Mouse (Mus musculus): ENCODE measurements at regions not wholly inside any gene's neighbourhood (a gene's known extent, or its start where the extent isn't known, plus 50 kb on each side); places are given as distances from the start of the nearest gene placed in this dataset.

DNA sequence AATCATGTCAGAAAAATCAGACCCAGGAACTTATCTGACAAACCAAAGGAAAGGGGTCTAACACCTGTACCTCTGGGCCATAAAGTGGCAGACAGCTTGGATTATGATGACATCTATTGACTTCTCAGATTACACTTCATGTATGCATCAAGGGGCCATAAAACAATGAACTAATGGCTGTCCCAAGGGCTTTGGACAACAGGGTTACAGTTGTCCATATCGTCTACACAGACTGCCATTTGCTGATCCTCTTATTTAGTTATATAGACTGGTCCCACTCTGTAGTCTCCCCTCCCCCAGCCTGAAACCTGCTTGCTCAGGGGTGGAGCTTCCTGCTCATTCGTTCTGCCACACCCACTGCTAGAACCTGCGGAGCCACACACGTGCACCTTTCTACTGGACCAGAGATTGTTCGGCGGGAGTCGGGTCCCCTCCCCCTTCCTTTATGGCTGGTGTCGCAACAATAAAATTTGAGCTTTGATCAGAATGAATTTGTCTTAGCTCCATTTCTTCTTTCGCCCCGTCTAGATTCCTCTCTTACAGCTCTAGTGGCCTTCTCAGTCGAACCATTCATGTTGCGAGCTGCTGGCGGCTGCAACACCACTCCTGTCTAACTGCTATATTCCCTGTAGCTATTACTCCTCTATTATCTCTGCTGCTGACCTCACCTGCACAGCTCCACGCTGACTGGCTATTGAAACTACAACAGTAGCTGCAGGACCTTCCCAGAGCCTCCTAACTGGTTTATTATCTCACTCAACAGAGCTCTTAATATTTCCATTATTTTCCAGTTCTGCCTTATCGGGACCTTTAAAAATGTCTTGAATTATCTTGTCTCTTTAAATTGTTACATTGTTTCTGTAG lies 248.9 kb upstream of the Fam174a start:
- Histone ChIP-seq H3K4me3 (ENCODE audit: low read depth, low read length) (no peak overlapping the region), H3K27me3 (ENCODE audit: control insufficient read depth, insufficient read depth, low read depth, low read length) (no peaks in the 10 kb centered on the region), H3K9ac (ENCODE audit: low read depth, low read length) (no peak overlapping the region), H3K27ac (ENCODE audit: low read length) (no peak overlapping the region), H3K36me3 (ENCODE audit: control insufficient read depth, insufficient read depth, low read length) (no peaks in the 10 kb centered on the region), H3K4me1 (ENCODE audit: control insufficient read depth, insufficient read depth, low read length) (no peaks in the 10 kb centered on the region), H3K9me3 (replicated peaks; ENCODE audit: control insufficient read depth, low read length, poor library complexity, severe bottlenecking) (no peaks in the 10 kb centered on the region), H3K4me2 (ENCODE audit: low read length) (no peak overlapping the region)
- no peak for ATAC-seq
- WGBS: 82% methylated on average over 9 of the region's 15 CpGs

DNA sequence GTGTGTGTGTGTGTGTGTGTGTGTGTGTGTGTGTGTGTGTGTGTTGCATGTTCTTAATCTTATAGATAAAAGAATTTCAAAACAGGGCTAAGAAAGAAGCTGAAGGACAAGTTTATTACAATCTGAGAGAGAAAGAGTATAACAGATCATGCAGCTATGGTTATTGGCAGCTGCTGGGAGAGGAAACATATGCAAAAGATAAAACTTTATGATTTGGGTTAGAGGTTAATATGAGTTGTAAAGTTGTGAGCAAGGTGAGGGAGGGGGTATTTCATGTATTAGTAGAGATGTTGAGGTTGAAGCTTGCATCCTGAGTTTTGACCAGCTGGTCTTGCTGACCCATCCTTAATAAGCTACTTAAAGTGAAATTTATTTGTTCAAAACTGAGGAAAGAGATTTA lies 247.8 kb upstream of the Fam174a start:
- ATAC-seq: no peak
- Histone ChIP-seq H3K9ac (ENCODE audit: low read depth, low read length) (no peak overlapping the region), H3K27ac (ENCODE audit: low read length) (no peak overlapping the region)

DNA sequence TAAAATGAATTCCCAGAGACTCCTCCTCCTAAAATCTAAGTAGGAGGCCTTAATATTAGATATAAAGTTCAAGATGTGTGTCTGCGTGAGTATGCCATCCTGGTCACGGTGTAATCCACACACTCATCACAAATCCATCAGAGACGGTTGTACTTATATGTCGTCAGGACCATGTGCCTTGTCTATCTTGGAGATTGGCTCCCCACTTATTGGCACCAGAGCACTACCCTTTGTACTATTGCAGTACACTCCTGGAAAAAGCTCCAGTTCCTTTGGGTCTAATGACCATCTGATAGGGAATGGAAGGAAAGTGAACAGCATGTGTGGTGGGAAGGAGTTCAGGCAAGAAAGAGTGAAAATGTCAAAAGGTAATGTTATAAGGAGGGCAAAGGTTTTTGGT lies 247.4 kb upstream of the Fam174a start:
- Histone ChIP-seq H3K4me2 (ENCODE audit: low read length) (no peak overlapping the region), H3K27ac (ENCODE audit: low read length) (no peak overlapping the region), H3K9me3 (replicated peaks; ENCODE audit: control insufficient read depth, low read length, poor library complexity, severe bottlenecking) (no peaks in the 10 kb centered on the region), H3K9ac (ENCODE audit: low read depth, low read length) (no peak overlapping the region), H3K4me3 (ENCODE audit: low read depth, low read length) (no peak overlapping the region), H3K4me1 (ENCODE audit: control insufficient read depth, insufficient read depth, low read length) (no peaks in the 10 kb centered on the region), H3K27me3 (ENCODE audit: control insufficient read depth, insufficient read depth, low read depth, low read length) (no peaks in the 10 kb centered on the region), H3K36me3 (ENCODE audit: control insufficient read depth, insufficient read depth, low read length) (no peaks in the 10 kb centered on the region)
- WGBS: 88% methylated on average over 4 of the region's 4 CpGs
- no peak for ATAC-seq

More for the DNA sequence above, 247.8 kb upstream of the Fam174a start:
- H3K27me3 ChIP-seq (ENCODE audit: control insufficient read depth, insufficient read depth, low read depth, low read length): no peaks in the 10 kb centered on the region
- no peak overlapping the region for H3K4me2 ChIP-seq (ENCODE audit: low read length)
- no peaks in the 10 kb centered on the region for H3K9me3 ChIP-seq (replicated peaks; ENCODE audit: control insufficient read depth, low read length, poor library complexity, severe bottlenecking)
- H3K36me3 ChIP-seq (ENCODE audit: control insufficient read depth, insufficient read depth, low read length): no peaks in the 10 kb centered on the region
- H3K4me3 ChIP-seq (ENCODE audit: low read depth, low read length): no peak overlapping the region
- H3K4me1 ChIP-seq (ENCODE audit: control insufficient read depth, insufficient read depth, low read length): no peaks in the 10 kb centered on the region

DNA sequence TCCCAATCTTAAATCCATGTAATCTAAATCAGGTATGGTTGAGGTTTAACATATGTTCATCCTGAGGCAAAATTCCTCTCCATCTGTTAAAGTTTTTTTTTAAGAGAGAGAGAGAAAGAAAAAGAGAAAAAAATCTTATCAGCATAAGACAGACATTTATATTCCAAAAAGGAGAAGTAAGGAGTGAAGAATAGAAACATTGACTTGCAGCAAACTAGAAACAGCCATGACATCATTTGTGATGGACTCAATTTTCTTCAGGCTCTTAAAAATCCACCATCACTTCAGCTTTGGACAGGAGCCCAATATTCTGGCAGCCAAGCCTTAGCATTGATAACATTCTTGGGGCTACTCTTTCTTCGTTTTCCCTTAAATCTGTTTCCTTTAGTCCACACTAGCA lies 238.3 kb upstream of the Fam174a start:
- ATAC-seq: no peak
- H3K36me3 ChIP-seq (ENCODE audit: control insufficient read depth, insufficient read depth, low read length): no peaks in the 10 kb centered on the region
- no peak overlapping the region for H3K4me2 ChIP-seq (ENCODE audit: low read length)
- H3K9me3 ChIP-seq (replicated peaks; ENCODE audit: control insufficient read depth, low read length, poor library complexity, severe bottlenecking): no peaks in the 10 kb centered on the region
- H3K27ac ChIP-seq (ENCODE audit: low read length): no peak overlapping the region
- H3K9ac ChIP-seq (ENCODE audit: low read depth, low read length): no peak overlapping the region
- no peaks in the 10 kb centered on the region for H3K4me1 ChIP-seq (ENCODE audit: control insufficient read depth, insufficient read depth, low read length)
- no peak overlapping the region for H3K4me3 ChIP-seq (ENCODE audit: low read depth, low read length)
- 70% methylated on average over 1 of the region's 1 CpGs for WGBS
- H3K27me3 ChIP-seq (ENCODE audit: control insufficient read depth, insufficient read depth, low read depth, low read length): no peaks in the 10 kb centered on the region

- H3K4me1 ChIP-seq (ENCODE audit: control insufficient read depth, insufficient read depth, low read length): no peaks in the 10 kb centered on the region
- H3K9me3 ChIP-seq (replicated peaks; ENCODE audit: control insufficient read depth, low read length, poor library complexity, severe bottlenecking): no peaks in the 10 kb centered on the region
- no peaks in the 10 kb centered on the region for H3K36me3 ChIP-seq (ENCODE audit: control insufficient read depth, insufficient read depth, low read length)
- H3K9ac ChIP-seq (ENCODE audit: low read depth, low read length): no peak overlapping the region
- no peak overlapping the region for H3K4me3 ChIP-seq (ENCODE audit: low read depth, low read length)
- H3K27me3 ChIP-seq (ENCODE audit: control insufficient read depth, insufficient read depth, low read depth, low read length): no peaks in the 10 kb centered on the region
- H3K4me2 ChIP-seq (ENCODE audit: low read length): no peak overlapping the region
- H3K27ac ChIP-seq (ENCODE audit: low read length): no peak overlapping the region
- ATAC-seq: no peak
Measured at GRCm38 (mm10) chr1:95109966-95110365, 203.5 kb upstream of the Fam174a start.

DNA sequence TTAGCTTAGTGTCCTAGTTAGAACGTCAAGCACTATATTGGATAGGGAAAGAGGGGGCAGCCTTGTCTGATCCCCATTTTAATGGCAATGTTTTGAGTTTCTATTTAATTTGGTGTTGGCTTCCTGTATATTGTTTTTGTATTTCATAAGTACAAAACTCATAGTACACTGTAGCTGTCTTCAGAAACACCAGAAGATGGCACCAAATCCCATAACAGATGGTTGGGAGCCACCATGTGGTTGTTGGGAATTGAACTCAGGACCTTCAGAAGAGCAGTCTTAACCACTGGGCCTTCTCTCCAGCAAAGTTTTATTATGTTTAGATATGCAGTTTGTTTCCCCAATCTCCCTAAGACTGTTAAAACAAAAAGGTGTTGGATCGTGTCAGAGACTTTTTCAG lies 199.9 kb upstream of the Fam174a start:
- Histone ChIP-seq H3K4me2 (ENCODE audit: low read length) (no peak overlapping the region), H3K36me3 (ENCODE audit: control insufficient read depth, insufficient read depth, low read length) (no peaks in the 10 kb centered on the region), H3K4me1 (ENCODE audit: control insufficient read depth, insufficient read depth, low read length) (no peaks in the 10 kb centered on the region), H3K9me3 (replicated peaks; ENCODE audit: control insufficient read depth, low read length, poor library complexity, severe bottlenecking) (no peaks in the 10 kb centered on the region), H3K27me3 (ENCODE audit: control insufficient read depth, insufficient read depth, low read depth, low read length) (no peaks in the 10 kb centered on the region), H3K9ac (ENCODE audit: low read depth, low read length) (no peak overlapping the region), H3K4me3 (ENCODE audit: low read depth, low read length) (no peak overlapping the region), H3K27ac (ENCODE audit: low read length) (no peak overlapping the region)
- ATAC-seq: no peak
- 98% methylated on average over 2 of the region's 2 CpGs for WGBS

GRCm38 (mm10) chr1:95147531-95147930 lies 165.9 kb upstream of the Fam174a start:
- Histone ChIP-seq H3K36me3 (ENCODE audit: control insufficient read depth, insufficient read depth, low read length) (no peaks in the 10 kb centered on the region), H3K27ac (ENCODE audit: low read length) (no peak overlapping the region), H3K4me1 (ENCODE audit: control insufficient read depth, insufficient read depth, low read length) (no peaks in the 10 kb centered on the region), H3K9me3 (replicated peaks; ENCODE audit: control insufficient read depth, low read length, poor library complexity, severe bottlenecking) (no peaks in the 10 kb centered on the region), H3K9ac (ENCODE audit: low read depth, low read length) (no peak overlapping the region), H3K4me2 (ENCODE audit: low read length) (no peak overlapping the region), H3K27me3 (ENCODE audit: control insufficient read depth, insufficient read depth, low read depth, low read length) (no peaks in the 10 kb centered on the region), H3K4me3 (ENCODE audit: low read depth, low read length) (no peak overlapping the region)
- no peak for ATAC-seq
- WGBS: 100% methylated on average over 3 of the region's 3 CpGs

DNA sequence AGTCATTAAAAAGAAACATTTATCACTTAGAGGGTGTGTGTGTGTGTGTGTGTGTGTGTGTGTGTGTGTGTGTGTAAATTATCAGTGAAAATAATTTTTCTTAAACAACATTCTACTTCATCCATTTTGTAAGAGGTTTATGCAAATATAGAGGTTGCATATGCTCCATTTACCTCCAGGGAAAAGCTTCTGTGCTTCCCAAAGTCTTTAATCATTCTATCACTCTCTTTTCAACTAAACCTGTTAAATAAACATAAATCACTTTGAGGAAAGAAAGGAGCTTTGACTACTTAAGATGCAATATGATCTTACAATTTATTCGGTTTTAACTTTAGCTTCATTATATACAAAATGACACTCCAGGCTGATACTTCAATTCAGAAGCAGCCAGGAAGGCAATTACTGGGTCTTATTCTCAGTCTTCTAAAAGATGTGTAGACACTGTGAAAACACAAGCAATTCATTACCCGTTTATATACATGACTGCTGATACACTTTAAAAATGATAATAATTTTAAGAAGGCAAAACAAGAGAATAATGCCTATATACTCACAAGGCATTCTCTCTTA lies 139.3 kb upstream of the Fam174a start:
- Histone ChIP-seq H3K4me1 (ENCODE audit: control insufficient read depth, insufficient read depth, low read length) (no peaks in the 10 kb centered on the region), H3K4me2 (ENCODE audit: low read length) (no peak overlapping the region), H3K36me3 (ENCODE audit: control insufficient read depth, insufficient read depth, low read length) (no peaks in the 10 kb centered on the region), H3K4me3 (ENCODE audit: low read depth, low read length) (no peak overlapping the region), H3K27ac (ENCODE audit: low read length) (no peak overlapping the region), H3K9ac (ENCODE audit: low read depth, low read length) (no peak overlapping the region), H3K27me3 (ENCODE audit: control insufficient read depth, insufficient read depth, low read depth, low read length) (no peaks in the 10 kb centered on the region), H3K9me3 (replicated peaks; ENCODE audit: control insufficient read depth, low read length, poor library complexity, severe bottlenecking) (0 out of 2 replicates have a peak, but pooled peaks cover 2% of the 10 kb centered on the region)
- 51% methylated on average over 2 of the region's 2 CpGs for WGBS
- 0 out of 2 replicates have a peak, but pooled peaks have one; percentile 48 for ATAC-seq

GRCm38 (mm10) chr1:95218912-95219311 lies 94.5 kb upstream of the Fam174a start:
- H3K4me1 ChIP-seq (ENCODE audit: control insufficient read depth, insufficient read depth, low read length): no peaks in the 10 kb centered on the region
- H3K9me3 ChIP-seq (replicated peaks; ENCODE audit: control insufficient read depth, low read length, poor library complexity, severe bottlenecking): no peaks in the 10 kb centered on the region
- H3K9ac ChIP-seq (ENCODE audit: low read depth, low read length): no peak overlapping the region
- no peak overlapping the region for H3K4me2 ChIP-seq (ENCODE audit: low read length)
- 81% methylated on average over 1 of the region's 1 CpGs for WGBS
- H3K27me3 ChIP-seq (ENCODE audit: control insufficient read depth, insufficient read depth, low read depth, low read length): no peaks in the 10 kb centered on the region
- ATAC-seq: peak; percentile 68
- no peak overlapping the region for H3K27ac ChIP-seq (ENCODE audit: low read length)
- no peak overlapping the region for H3K4me3 ChIP-seq (ENCODE audit: low read depth, low read length)
- no peaks in the 10 kb centered on the region for H3K36me3 ChIP-seq (ENCODE audit: control insufficient read depth, insufficient read depth, low read length)

Data from midbrain, embryonic 16.5 days (tissue).